Mouse (Mus musculus): ENCODE results near the gene Slc2a6. TPM values are rescaled to one million over a fixed set of nuclear protein-coding genes. Genes with fewer than 3 reads are reported as not detected.
A peak's percentile ranks its signal among the peaks of the same experiment; 100 is the strongest.

The Slc2a6 gene
- polyA plus RNA-seq, 1 experiment from 2014 or later, result 0.59 TPM

- TF ChIP-seq CTCF (IDR thresholded peaks at IDR 0.05; ENCODE audit: low read depth), result no peak
- H3K9ac ChIP-seq (ENCODE audit: low read depth, low read length), result no peak overlapping the region
- no peaks in the 10 kb centered on the region for H3K27me3 ChIP-seq (replicated peaks; ENCODE audit: control insufficient read depth, insufficient read depth, low read length)
- no peaks in the 10 kb centered on the region for H3K4me1 ChIP-seq (replicated peaks; ENCODE audit: control insufficient read depth, insufficient read depth, low read length)
- 70% methylated on average over 10 of the region's 10 CpGs for WGBS
- H3K9me3 ChIP-seq (ENCODE audit: control insufficient read depth), result no peaks in the 10 kb centered on the region
- H3K27ac ChIP-seq (ENCODE audit: low read depth, low read length), result no peak overlapping the region
- H3K36me3 ChIP-seq (ENCODE audit: control insufficient read depth, insufficient read depth), result no peaks in the 10 kb centered on the region
- peak overlapping the region; percentile 54; the same call in 1 of the 2 replicates for H3K4me2 ChIP-seq (replicated peaks; ENCODE audit: low read depth)
- no peak for ATAC-seq
- no peak overlapping the region for H3K4me3 ChIP-seq (ENCODE audit: low read depth, low read length)
These were observed 761 bp downstream of the Slc2a6 start for GRCm38 (mm10) chr2:27026857-27027617.

DNA sequence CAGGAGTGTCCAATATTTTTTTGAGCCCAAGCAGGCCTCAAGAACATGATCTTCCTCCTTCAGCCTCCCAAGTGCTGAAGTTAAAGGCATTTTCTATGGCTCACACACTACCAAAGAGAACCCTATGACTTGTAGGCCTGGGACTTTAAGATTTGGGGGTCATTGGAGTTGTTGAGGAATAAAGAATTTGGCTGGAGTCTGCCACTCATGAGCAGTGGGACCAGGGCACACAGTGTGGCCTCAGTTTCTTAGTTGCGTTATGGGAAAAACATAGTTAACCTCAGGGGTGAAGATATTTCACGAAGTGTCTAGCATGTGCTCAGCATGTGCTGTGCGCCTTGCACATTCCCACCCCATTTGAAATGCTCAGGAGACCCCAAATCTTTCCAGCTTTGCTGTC is 1.5 kb downstream of the Slc2a6 start:
- H3K27me3 ChIP-seq (replicated peaks; ENCODE audit: control insufficient read depth, insufficient read depth, low read length), result no peaks in the 10 kb centered on the region
- no peak overlapping the region for H3K4me2 ChIP-seq (replicated peaks; ENCODE audit: low read depth)
- H3K4me1 ChIP-seq (replicated peaks; ENCODE audit: control insufficient read depth, insufficient read depth, low read length), result no peaks in the 10 kb centered on the region
- no peak overlapping the region for H3K9ac ChIP-seq (ENCODE audit: low read depth, low read length)
- H3K9me3 ChIP-seq (ENCODE audit: control insufficient read depth), result no peaks in the 10 kb centered on the region
- no peak overlapping the region for H3K4me3 ChIP-seq (ENCODE audit: low read depth, low read length)
- H3K36me3 ChIP-seq (ENCODE audit: control insufficient read depth, insufficient read depth), result no peaks in the 10 kb centered on the region
- WGBS, result 95% methylated on average over 3 of the region's 3 CpGs
- H3K27ac ChIP-seq (ENCODE audit: low read depth, low read length), result no peak overlapping the region
- no peak for ATAC-seq
- TF ChIP-seq CTCF (IDR thresholded peaks at IDR 0.05; ENCODE audit: low read depth), result no peak

- Histone ChIP-seq H3K9me3 (ENCODE audit: control insufficient read depth) (no peaks in the 10 kb centered on the region), H3K4me2 (replicated peaks; ENCODE audit: low read depth) (no peak overlapping the region), H3K4me3 (ENCODE audit: low read depth, low read length) (no peak overlapping the region), H3K9ac (ENCODE audit: low read depth, low read length) (no peak overlapping the region), H3K4me1 (replicated peaks; ENCODE audit: control insufficient read depth, insufficient read depth, low read length) (no peaks in the 10 kb centered on the region), H3K36me3 (ENCODE audit: control insufficient read depth, insufficient read depth) (peaks cover 7% of the 10 kb centered on the region; the same call in 1 of the 2 replicates), H3K27ac (ENCODE audit: low read depth, low read length) (no peak overlapping the region), H3K27me3 (replicated peaks; ENCODE audit: control insufficient read depth, insufficient read depth, low read length) (no peaks in the 10 kb centered on the region)
- TF ChIP-seq CTCF (IDR thresholded peaks at IDR 0.05; ENCODE audit: low read depth), result no peak
- WGBS, result 90% methylated on average over 3 of the region's 3 CpGs
- no peak for ATAC-seq
These were observed 2.3 kb downstream of the Slc2a6 start for GRCm38 (mm10) chr2:27025545-27025944.

GRCm38 (mm10) chr2:27024136-27024535 is 3.7 kb downstream of the Slc2a6 start:
- no peak overlapping the region for H3K27ac ChIP-seq (ENCODE audit: low read depth, low read length)
- 76% methylated on average over 14 of the region's 14 CpGs for WGBS
- H3K4me3 ChIP-seq (ENCODE audit: low read depth, low read length), result no peak overlapping the region
- H3K27me3 ChIP-seq (replicated peaks; ENCODE audit: control insufficient read depth, insufficient read depth, low read length), result no peaks in the 10 kb centered on the region
- H3K36me3 ChIP-seq (ENCODE audit: control insufficient read depth, insufficient read depth), result peaks cover 8% of the 10 kb centered on the region; the same call in 1 of the 2 replicates
- no peaks in the 10 kb centered on the region for H3K4me1 ChIP-seq (replicated peaks; ENCODE audit: control insufficient read depth, insufficient read depth, low read length)
- no peak overlapping the region for H3K9ac ChIP-seq (ENCODE audit: low read depth, low read length)
- no peak for ATAC-seq
- no peak for TF ChIP-seq CTCF (IDR thresholded peaks at IDR 0.05; ENCODE audit: low read depth)
- no peaks in the 10 kb centered on the region for H3K9me3 ChIP-seq (ENCODE audit: control insufficient read depth)
- H3K4me2 ChIP-seq (replicated peaks; ENCODE audit: low read depth), result no peak overlapping the region

DNA sequence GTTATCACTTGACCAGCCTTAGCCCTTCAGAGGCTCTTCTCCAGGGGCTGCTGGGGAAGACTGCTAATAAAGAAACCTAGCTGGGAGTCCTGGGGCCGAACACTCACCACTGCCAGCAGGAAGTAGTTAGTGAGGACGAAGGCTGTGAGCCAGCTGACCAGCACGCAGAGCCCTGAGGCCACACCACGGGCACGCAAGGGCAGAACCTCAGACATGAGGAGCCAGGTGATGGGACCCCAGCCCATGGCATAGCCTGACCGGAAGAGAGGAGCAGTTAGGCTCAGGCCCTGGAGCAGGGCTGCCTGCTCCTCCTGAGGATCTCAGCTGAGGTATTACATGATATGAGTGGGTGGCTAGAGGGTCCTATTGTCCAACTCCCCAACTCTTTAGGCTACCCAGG is 5.2 kb downstream of the Slc2a6 start:
- Histone ChIP-seq H3K36me3 (ENCODE audit: control insufficient read depth, insufficient read depth) (peaks cover 23% of the 10 kb centered on the region), H3K9me3 (ENCODE audit: control insufficient read depth) (no peaks in the 10 kb centered on the region), H3K4me1 (replicated peaks; ENCODE audit: control insufficient read depth, insufficient read depth, low read length) (no peaks in the 10 kb centered on the region), H3K4me2 (replicated peaks; ENCODE audit: low read depth) (no peak overlapping the region), H3K27me3 (replicated peaks; ENCODE audit: control insufficient read depth, insufficient read depth, low read length) (no peaks in the 10 kb centered on the region), H3K4me3 (ENCODE audit: low read depth, low read length) (no peak overlapping the region), H3K27ac (ENCODE audit: low read depth, low read length) (no peak overlapping the region), H3K9ac (ENCODE audit: low read depth, low read length) (no peak overlapping the region)
- TF ChIP-seq CTCF (IDR thresholded peaks at IDR 0.05; ENCODE audit: low read depth), result no peak
- WGBS, result 72% methylated on average over 6 of the region's 6 CpGs
- ATAC-seq, result no peak

DNA sequence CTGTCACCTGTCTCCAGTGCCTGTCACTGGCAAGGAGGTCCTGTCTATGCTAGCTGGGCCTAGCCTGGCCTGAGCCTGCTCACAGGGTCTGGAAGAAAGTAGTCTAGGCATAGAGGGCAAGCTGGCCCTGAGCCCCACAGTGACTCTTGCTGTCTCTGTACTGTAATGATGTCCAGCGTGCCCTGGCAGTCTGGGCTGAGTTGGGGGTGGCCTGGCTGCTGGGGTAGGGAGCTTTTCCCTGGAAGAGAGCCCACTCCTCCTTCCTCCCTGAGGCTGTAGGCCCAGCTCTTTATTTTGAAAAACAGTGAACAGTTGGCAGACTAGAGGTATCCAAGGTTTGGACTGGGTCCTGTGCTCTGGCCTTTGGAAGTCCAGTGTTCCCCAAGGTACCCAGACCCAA is 6.7 kb downstream of the Slc2a6 start:
- Histone ChIP-seq H3K27me3 (replicated peaks; ENCODE audit: control insufficient read depth, insufficient read depth, low read length) (no peaks in the 10 kb centered on the region), H3K9ac (ENCODE audit: low read depth, low read length) (no peak overlapping the region), H3K9me3 (ENCODE audit: control insufficient read depth) (no peaks in the 10 kb centered on the region), H3K27ac (ENCODE audit: low read depth, low read length) (no peak overlapping the region), H3K4me2 (replicated peaks; ENCODE audit: low read depth) (no peak overlapping the region), H3K4me1 (replicated peaks; ENCODE audit: control insufficient read depth, insufficient read depth, low read length) (no peaks in the 10 kb centered on the region), H3K36me3 (ENCODE audit: control insufficient read depth, insufficient read depth) (peaks cover 38% of the 10 kb centered on the region), H3K4me3 (ENCODE audit: low read depth, low read length) (no peak overlapping the region)
- no peak for TF ChIP-seq CTCF (IDR thresholded peaks at IDR 0.05; ENCODE audit: low read depth)
- ATAC-seq, result no peak
- 85% methylated on average over 1 of the region's 1 CpGs for WGBS
